ENCODE assay signal across 8 mouse cellular contexts in the genomic region with DNA sequence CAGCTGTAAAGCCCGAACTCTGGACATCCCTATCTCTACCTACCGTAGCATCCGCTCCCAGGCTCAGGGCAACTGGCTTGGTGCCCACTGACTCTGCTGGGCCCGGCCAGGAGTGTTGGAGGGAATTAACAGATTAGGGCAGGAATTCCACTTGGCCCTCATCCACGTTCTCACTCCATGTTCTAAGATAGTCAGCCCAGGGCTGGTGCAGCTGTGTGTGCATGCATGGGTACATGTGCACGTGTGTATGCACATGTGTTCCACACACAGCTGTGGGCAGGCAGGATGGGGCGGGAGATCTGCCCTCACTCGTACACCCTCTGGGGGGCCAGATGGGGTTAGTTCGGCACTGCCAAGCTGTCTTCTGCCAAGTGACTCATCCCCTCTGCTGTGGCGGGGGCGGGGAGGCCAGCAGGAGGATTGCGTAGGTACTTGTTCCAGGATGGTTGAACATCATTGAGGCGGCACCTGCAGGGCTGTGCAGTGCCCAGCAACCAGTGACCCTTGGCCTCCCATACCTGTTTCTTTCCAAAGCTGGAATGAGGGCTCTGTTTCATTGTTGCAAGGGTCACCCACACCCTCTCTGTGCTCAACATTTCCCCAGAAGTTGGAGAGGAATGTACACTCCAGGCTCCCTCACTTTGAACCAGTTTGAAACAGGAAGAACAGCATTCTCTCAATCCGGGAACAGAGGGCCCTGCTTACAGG. TPM values are rescaled to one million over a fixed set of nuclear protein-coding genes. Genes with fewer than 3 reads are reported as not detected.
DNase-seq lines count a peak whose midpoint lies in the region; ATAC-seq and TF ChIP-seq lines count a peak whose summit lies in the region.

No protein-coding gene starts in this region.

- TF ChIP-seq EP300 in CH12.LX (IDR thresholded peaks at IDR 0.05; ENCODE audit: low read length): no peak

- no peak for TF ChIP-seq POLR2A in CH12.LX (IDR thresholded peaks at IDR 0.05; ENCODE audit: low read depth, low read length)

- intact Hi-C loops in heart, postnatal 10 days (cut with DNase I): no loop called here

- DNase-seq in 3134 (ENCODE audit: extremely low read depth, insufficient read length, low spot score): peak; percentile 93
- DNase-seq in CH12.LX (ENCODE audit: extremely low read depth): no peak
- peak; percentile 69 to 78 for DNase-seq in cerebellum, postnatal 25 days
- peak; percentile 74 to 83 for DNase-seq in heart, postnatal 10 days
- peak; percentile 29 to 68 for DNase-seq in left cerebral cortex, adult 8-10 months (ENCODE audit: low spot score in 2 of 2)
- DNase-seq in yolk sac, embryonic 10.5 days (ENCODE audit: low spot score): no peak

- H3K36me3 ChIP-seq in CH12.LX (replicated peaks in 1 of 2; ENCODE audit: control insufficient read depth in 1 of 2, insufficient read depth in 1 of 2, low read length in 1 of 2): no peaks in the 10 kb centered on the region
- H3K36me3 ChIP-seq in stomach, embryonic 15.5 days: no peaks in the 10 kb centered on the region
- no peaks in the 10 kb centered on the region for H3K36me3 ChIP-seq in forebrain, embryonic 15.5 days

- no peak for TF ChIP-seq CTCF in CH12.LX (conservative IDR thresholded peaks at IDR 0.05 in 1 of 2, IDR thresholded peaks at IDR 0.05 in 1 of 2; ENCODE audit: low read depth in 2 of 2, low read length in 2 of 2)

- peaks cover 62% of the 10 kb centered on the region for H3K27me3 ChIP-seq in CH12.LX (replicated peaks)
- peaks cover 31% of the 10 kb centered on the region for H3K27me3 ChIP-seq in stomach, embryonic 15.5 days (replicated peaks)
- H3K27me3 ChIP-seq in forebrain, embryonic 15.5 days: peaks cover 46% of the 10 kb centered on the region

- ATAC-seq in stomach, embryonic 15.5 days (ENCODE audit: insufficient read depth, low FRiP score, low read depth): no peak
- no peak for ATAC-seq in forebrain, embryonic 15.5 days (replicated peaks)

- no peak overlapping the region for H3K4me2 ChIP-seq in CH12.LX (ENCODE audit: insufficient read depth, low read depth, poor library complexity, severe bottlenecking)
- no peak overlapping the region for H3K4me2 ChIP-seq in stomach, embryonic 15.5 days
- H3K4me2 ChIP-seq in forebrain, embryonic 15.5 days (replicated peaks): no peak overlapping the region

- 63% methylated on average over 14 of the region's 14 CpGs for WGBS in stomach, embryonic 15.5 days
- 72% methylated on average over 14 of the region's 14 CpGs for WGBS in forebrain, embryonic 15.5 days

- in situ Hi-C loops in CH12.LX (cut with MboI; ENCODE audit: low pct_ligation_motif_present, low pct_unique_long_range_greater_than_20kb, low sequenced_read_pairs): loop anchor here (25.0 kb wide), 1 partner anchor 497 kb away; a partner anchor contains a TSS

- no peak overlapping the region for H3K27ac ChIP-seq in CH12.LX (ENCODE audit: insufficient read depth, low read depth)
- H3K27ac ChIP-seq in stomach, embryonic 15.5 days: peak overlapping the region; percentile 89
- no peak overlapping the region for H3K27ac ChIP-seq in forebrain, embryonic 15.5 days (replicated peaks)

- H3K4me3 ChIP-seq in CH12.LX (replicated peaks in 1 of 3; ENCODE audit: low read depth in 2 of 3, low read length in 2 of 3, poor library complexity in 1 of 3): no peak overlapping the region
- H3K4me3 ChIP-seq in stomach, embryonic 15.5 days (replicated peaks): no peak overlapping the region
- H3K4me3 ChIP-seq in forebrain, embryonic 15.5 days: no peak overlapping the region

- TF ChIP-seq RAD21 in CH12.LX (IDR thresholded peaks at IDR 0.05; ENCODE audit: low read depth, low read length): no peak

- H3K9ac ChIP-seq in CH12.LX (ENCODE audit: insufficient read depth, low read depth): no peak overlapping the region
- H3K9ac ChIP-seq in stomach, embryonic 15.5 days: no peak overlapping the region
- no peak overlapping the region for H3K9ac ChIP-seq in forebrain, embryonic 15.5 days (replicated peaks)

- dilution Hi-C loops in CH12.LX (cut with MboI; ENCODE audit: extremely low pct_ligation_motif_present, extremely low pct_unique_long_range_greater_than_20kb, low sequenced_read_pairs): no loop called here

- H3K9me3 ChIP-seq in CH12.LX (replicated peaks; ENCODE audit: low read length): peaks cover 9% of the 10 kb centered on the region
- H3K9me3 ChIP-seq in stomach, embryonic 15.5 days: no peaks in the 10 kb centered on the region
- no peaks in the 10 kb centered on the region for H3K9me3 ChIP-seq in forebrain, embryonic 15.5 days

- peaks cover 15 to 18% of the 10 kb centered on the region in 2 experiments for H3K4me1 ChIP-seq in CH12.LX (ENCODE audit: control insufficient read depth in 1 of 2, insufficient read depth in 2 of 2)
- peaks cover 32% of the 10 kb centered on the region for H3K4me1 ChIP-seq in stomach, embryonic 15.5 days
- peaks cover 11% of the 10 kb centered on the region for H3K4me1 ChIP-seq in forebrain, embryonic 15.5 days

- H3K79me2 ChIP-seq in CH12.LX (replicated peaks; ENCODE audit: control insufficient read depth, extremely low read depth, insufficient read depth, poor library complexity, severe bottlenecking): no peaks in the 10 kb centered on the region

TF ChIP-seq in CH12.LX, 34 proteins besides CTCF, POLR2A, EP300 and RAD21:
- TF ChIP-seq BHLHE40 (IDR thresholded peaks at IDR 0.05; ENCODE audit: low read depth, low read length) (peak; percentile 64), MAFK (IDR thresholded peaks at IDR 0.05; ENCODE audit: insufficient replicate concordance, low read length) (no peak)

RNA-seq across cellular contexts. Expression of a gene that starts 2.6 kb away (rescaled TPM):
- total RNA-seq in CH12.LX (2012; rRNA removed): 0.25 TPM in 2 replicates
- total RNA-seq in CH12.LX (2014; rRNA removed): not detected in 2 replicates
- 0.04 and 0.10 TPM in 2 replicates for polyA plus RNA-seq in CH12.LX (2012; ENCODE audit: insufficient read length, low read depth)
- 1 to 10 TPM; 3.2 to 3.6 TPM for total RNA-seq in heart, postnatal 10 days (2021)
- total RNA-seq in left cerebral cortex, adult 8-10 months (2022): 1 to 10 TPM; 1.7 to 3.0 (median 1.9) TPM
- 15.5 and 28.2 TPM in 2 replicates for polyA plus RNA-seq in stomach, embryonic 15.5 days (2015; fragmentation: Nextera tagmentation; extraction: Ambion mirVana)
- polyA plus RNA-seq in forebrain, embryonic 15.5 days (2015; fragmentation: Nextera tagmentation; extraction: Ambion mirVana): 0.19 TPM in 2 replicates

RNA-seq across cellular contexts. Expression of a gene that starts 12.1 kb away (rescaled TPM):
- total RNA-seq in CH12.LX (2012; rRNA removed) (0.13 TPM in 2 replicates), CH12.LX (2014; rRNA removed) (0.05 TPM in 1 of 2 replicates, not detected in the other)
- polyA plus RNA-seq in CH12.LX (2012; ENCODE audit: insufficient read length, low read depth): not detected in 2 replicates
- total RNA-seq in heart, postnatal 10 days (2021): under 1 TPM; 0.17 to 0.20 TPM
- total RNA-seq in left cerebral cortex, adult 8-10 months (2022): 10 to 100 TPM in 1 of 4 experiments, 1 to 10 TPM in 3; 8.5 to 11.0 (median 8.9) TPM
- 0.05 and 0.14 TPM in 2 replicates for polyA plus RNA-seq in stomach, embryonic 15.5 days (2015; fragmentation: Nextera tagmentation; extraction: Ambion mirVana)
- 0.06 and 0.11 TPM in 2 replicates for polyA plus RNA-seq in forebrain, embryonic 15.5 days (2015; fragmentation: Nextera tagmentation; extraction: Ambion mirVana)

Comparison
In these comparisons a context has a peak if more than half of its experiments do, and no peak if none do; other contexts are left out.
1. DNase-seq: peak in 3134 (single experiment), cerebellum, postnatal 25 days (2 of 2), heart, postnatal 10 days (2 of 2) and left cerebral cortex, adult 8-10 months (2 of 2); none in CH12.LX (single experiment) and yolk sac, embryonic 10.5 days (single experiment).
2. RNA of a gene that starts 12.1 kb away (total RNA-seq): 8.5 to 11.0 TPM in left cerebral cortex, adult 8-10 months; 0.17 to 0.20 TPM in heart, postnatal 10 days and 0.05 to 0.13 TPM in CH12.LX; every median in the first group is over 4 times any median in the second.